In the genomic region with DNA sequence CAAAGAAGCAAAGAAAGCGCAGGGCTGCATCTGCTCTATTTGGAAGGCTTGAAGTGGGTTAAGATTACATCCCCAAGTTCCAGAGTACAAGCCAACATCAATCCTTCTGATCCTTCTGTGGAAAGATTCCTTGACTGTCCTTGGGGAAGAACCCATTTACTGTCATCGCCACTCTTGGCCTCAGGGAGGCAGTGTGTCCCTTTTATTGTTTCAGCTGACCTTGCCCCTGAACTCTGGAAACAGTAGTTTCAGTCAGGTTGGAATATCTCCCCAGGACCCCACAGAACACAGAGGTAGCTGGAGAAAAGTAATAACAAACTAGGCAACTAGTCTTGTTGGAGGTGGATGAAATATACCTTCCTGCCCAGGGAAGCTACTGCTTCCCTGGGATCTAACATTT, we compare ENCODE assay signal across 10 mouse cellular contexts. TPM values are rescaled to one million over a fixed set of nuclear protein-coding genes. Genes with fewer than 3 reads are reported as not detected.
DNase-seq lines count a peak whose midpoint lies in the region; ATAC-seq and TF ChIP-seq lines count a peak whose summit lies in the region.
"Had no signal": no experiment of that assay in that cellular context is flagged by ENCODE, and none has a peak within 500 bp of the region (broad histone marks: within the 10 kb centered on the region; RNA-seq: fewer than 3 reads in every experiment).

No protein-coding gene starts in this region.

- no peaks in the 10 kb centered on the region for H3K36me3 ChIP-seq in spleen, adult 2 months (ENCODE audit: control insufficient read depth, insufficient read depth, low read length)
- no peaks in the 10 kb centered on the region for H3K36me3 ChIP-seq in midbrain, embryonic 11.5 days (ENCODE audit: control insufficient read depth, insufficient read depth, low read length)
- H3K36me3 ChIP-seq: stomach, embryonic 15.5 days had no signal

- 74% methylated on average over 2 of the region's 2 CpGs for WGBS in spleen, adult 2 months
- 33% methylated on average over 2 of the region's 2 CpGs for WGBS in midbrain, embryonic 11.5 days

- H3K4me1 ChIP-seq in spleen, adult 2 months (ENCODE audit: control insufficient read depth, insufficient read depth, insufficient read length): no peaks in the 10 kb centered on the region
- H3K4me1 ChIP-seq in midbrain, embryonic 11.5 days (ENCODE audit: control insufficient read depth, insufficient read depth, low read length): no peaks in the 10 kb centered on the region
- H3K4me1 ChIP-seq: stomach, embryonic 15.5 days had no signal

- no peaks in the 10 kb centered on the region for H3K27me3 ChIP-seq in spleen, adult 2 months (ENCODE audit: control insufficient read depth, insufficient read depth, low read length)
- H3K27me3 ChIP-seq in midbrain, embryonic 11.5 days (ENCODE audit: control insufficient read depth, insufficient read depth, low read length): no peaks in the 10 kb centered on the region
- H3K27me3 ChIP-seq: stomach, embryonic 15.5 days had no signal

- no peak for TF ChIP-seq POLR2A in spleen, adult 2 months (IDR thresholded peaks at IDR 0.05; ENCODE audit: low read depth, low read length)

- H3K9ac ChIP-seq in midbrain, embryonic 11.5 days (ENCODE audit: low read length): no peak overlapping the region
- H3K9ac ChIP-seq: stomach, embryonic 15.5 days had no signal

- peak; percentile 67; the same call in 1 of the 2 replicates for TF ChIP-seq CTCF in spleen, adult 2 months (IDR thresholded peaks at IDR 0.05; ENCODE audit: extremely low read depth, insufficient read depth, insufficient read length, insufficient replicate concordance)

- H3K4me3 ChIP-seq in spleen, adult 2 months (ENCODE audit: extremely low read depth, insufficient read depth, insufficient read length): no peak overlapping the region
- no peak overlapping the region for H3K4me3 ChIP-seq in midbrain, embryonic 11.5 days (ENCODE audit: low read depth, low read length)
- H3K4me3 ChIP-seq: stomach, embryonic 15.5 days had no signal

- H3K27ac ChIP-seq in spleen, adult 2 months (ENCODE audit: insufficient read depth, low read length): no peak overlapping the region
- no peak overlapping the region for H3K27ac ChIP-seq in midbrain, embryonic 11.5 days (ENCODE audit: low read depth, low read length)
- H3K27ac ChIP-seq: stomach, embryonic 15.5 days had no signal

- no peak for DNase-seq in frontal cortex, postnatal 36 days (ENCODE audit: low spot score in 2 of 2)
- peak in 1 of 2 experiments; percentile 26 for DNase-seq in spleen, adult 2 months (ENCODE audit: low read depth in 1 of 2, low spot score in 2 of 2)
- no peak for DNase-seq in spleen, adult 12 weeks (ENCODE audit: low spot score)
- DNase-seq in thymus, postnatal 36 days: peak; percentile 44 to 47
- DNase-seq in midbrain, embryonic 11.5 days (ENCODE audit: low spot score, missing footprints): no peak
- DNase-seq in left cerebral cortex, postnatal 10 days (ENCODE audit: extremely low spot score in 1 of 2, low spot score in 2 of 2): no peak

- no peak overlapping the region for H3K4me2 ChIP-seq in midbrain, embryonic 11.5 days
- H3K4me2 ChIP-seq: stomach, embryonic 15.5 days had no signal

- intact Hi-C loops in left cerebral cortex, postnatal 10 days (cut with DNase I): loop anchor here (10.0 kb wide), 3 partner anchors 54 to 504 kb away; a partner anchor contains a TSS

- no peaks in the 10 kb centered on the region for H3K9me3 ChIP-seq in midbrain, embryonic 11.5 days (ENCODE audit: control insufficient read depth, low read length)
- H3K9me3 ChIP-seq: stomach, embryonic 15.5 days had no signal

- peak; percentile 15; the same call in 1 of the 2 replicates for ATAC-seq in frontal cortex, adult (ENCODE audit: low TSS enrichment)
- peak; percentile 37 to 53; a peak in 1 of 4 replicates for ATAC-seq in hematopoietic stem cell, adult 5-6 weeks (replicated peaks in 1 of 2; ENCODE audit: insufficient read depth in 1 of 2, low FRiP score in 2 of 2, low TSS enrichment in 1 of 2, low read depth in 1 of 2, poor library complexity in 2 of 2, severe bottlenecking in 2 of 2)
- no peak for ATAC-seq in midbrain, embryonic 11.5 days (ENCODE audit: low FRiP score)

RNA-seq across cellular contexts. Expression of a gene that starts 10.1 kb away (rescaled TPM):
- 65.3 and 76.3 TPM in 2 replicates for polyA plus RNA-seq in spleen, adult 2 months (2012; rRNA removed)
- 144 and 160 TPM in 2 replicates for total RNA-seq in hematopoietic stem cell, adult 5-6 weeks (2017)
- polyA plus RNA-seq in midbrain, embryonic 11.5 days (2014; fragmentation: Nextera tagmentation; extraction: Ambion mirVana): 112 and 126 TPM in 2 replicates
- 10 to 100 TPM; 43.7 to 53.2 TPM for total RNA-seq in left cerebral cortex, postnatal 10 days (2021)

RNA-seq across cellular contexts. Expression of a gene that starts 18.9 kb away (rescaled TPM):
- 0.08 TPM in 1 of 2 replicates, not detected in the other for polyA plus RNA-seq in spleen, adult 2 months (2012; rRNA removed)
- 1.4 TPM in 1 of 2 replicates, not detected in the other for total RNA-seq in hematopoietic stem cell, adult 5-6 weeks (2017)
- 0.66 and 0.85 TPM in 2 replicates for polyA plus RNA-seq in midbrain, embryonic 11.5 days (2014; fragmentation: Nextera tagmentation; extraction: Ambion mirVana)
- 1 to 10 TPM; 6.2 to 7.3 TPM for total RNA-seq in left cerebral cortex, postnatal 10 days (2021)
- total RNA-seq: monocyte, adult 5-6 weeks had no signal

RNA-seq across cellular contexts. Expression of a gene that starts 19.0 kb away (rescaled TPM):
- 35.6 and 36.3 TPM in 2 replicates for polyA plus RNA-seq in spleen, adult 2 months (2012; rRNA removed)
- 15.0 and 19.4 TPM in 2 replicates for total RNA-seq in hematopoietic stem cell, adult 5-6 weeks (2017)
- 50.7 and 60.0 TPM in 2 replicates for polyA plus RNA-seq in midbrain, embryonic 11.5 days (2014; fragmentation: Nextera tagmentation; extraction: Ambion mirVana)
- 10 to 100 TPM; 17.2 to 18.8 TPM for total RNA-seq in left cerebral cortex, postnatal 10 days (2021)

RNA-seq across cellular contexts. Expression of a gene that starts 33.0 kb away (rescaled TPM):
- 130 and 143 TPM in 2 replicates for polyA plus RNA-seq in spleen, adult 2 months (2012; rRNA removed)
- 15.6 and 43.6 TPM in 2 replicates for total RNA-seq in hematopoietic stem cell, adult 5-6 weeks (2017)
- 34.0 and 36.6 TPM in 2 replicates for polyA plus RNA-seq in midbrain, embryonic 11.5 days (2014; fragmentation: Nextera tagmentation; extraction: Ambion mirVana)
- 10 to 100 TPM; 32.7 to 36.5 TPM for total RNA-seq in left cerebral cortex, postnatal 10 days (2021)

RNA-seq across cellular contexts. Expression of a gene that starts 59.0 kb away (rescaled TPM):
- polyA plus RNA-seq in spleen, adult 2 months (2012; rRNA removed): 13.2 and 16.4 TPM in 2 replicates
- total RNA-seq in hematopoietic stem cell, adult 5-6 weeks (2017): 23.9 and 33.7 TPM in 2 replicates
- polyA plus RNA-seq in midbrain, embryonic 11.5 days (2014; fragmentation: Nextera tagmentation; extraction: Ambion mirVana): 19.1 TPM in 2 replicates
- total RNA-seq in left cerebral cortex, postnatal 10 days (2021): 10 to 100 TPM; 16.3 to 17.0 TPM

Comparison
In these comparisons a context has a peak if more than half of its experiments do, and no peak if none do; other contexts are left out.
1. DNase-seq: peak in thymus, postnatal 36 days (2 of 2); none in frontal cortex, postnatal 36 days (0 of 2), spleen, adult 12 weeks (single experiment), midbrain, embryonic 11.5 days (single experiment) and left cerebral cortex, postnatal 10 days (0 of 2).